In genomic region chr7:45333431-45333982, GRCm38 (mm10) we compare ENCODE assay signal across 8 mouse cellular contexts. TPM values are rescaled to one million over a fixed set of nuclear protein-coding genes. Genes with fewer than 3 reads are reported as not detected.
DNase-seq lines count a peak whose midpoint lies in the region; ATAC-seq and TF ChIP-seq lines count a peak whose summit lies in the region.

Gene Trpm4, minus strand, starts transcription at chr7:45333780.

- H3K36me3 ChIP-seq in heart, embryonic 11.5 days (ENCODE audit: control insufficient read depth, insufficient read depth, low read length), result no peaks in the 10 kb centered on the region
- 0 out of 2 replicates have a peak, but pooled peaks cover 3% of the 10 kb centered on the region for H3K36me3 ChIP-seq in kidney, embryonic 15.5 days
- no peaks in the 10 kb centered on the region for H3K36me3 ChIP-seq in liver, embryonic 13.5 days
- no peaks in the 10 kb centered on the region for H3K36me3 ChIP-seq in stomach, embryonic 16.5 days (ENCODE audit: control insufficient read depth, insufficient read depth, low read length)

- H3K27ac ChIP-seq in embryonic fibroblast, embryonic 13.5 days (ENCODE audit: insufficient read depth, low read length), result no peak within 1 kb of the TSS
- H3K27ac ChIP-seq in heart, embryonic 11.5 days (ENCODE audit: low read depth, low read length), result peak within 1 kb of the TSS; percentile 89
- H3K27ac ChIP-seq in kidney, embryonic 15.5 days, result peak within 1 kb of the TSS; percentile 93
- H3K27ac ChIP-seq in liver, embryonic 13.5 days, result no peak within 1 kb of the TSS
- peak within 1 kb of the TSS; percentile 96 for H3K27ac ChIP-seq in stomach, embryonic 16.5 days (ENCODE audit: low read length)

- peak within 1 kb of the TSS; percentile 83 for H3K4me2 ChIP-seq in heart, embryonic 11.5 days
- peak within 1 kb of the TSS; percentile 85 for H3K4me2 ChIP-seq in kidney, embryonic 15.5 days
- H3K4me2 ChIP-seq in liver, embryonic 13.5 days, result peak within 1 kb of the TSS; percentile 75
- peak within 1 kb of the TSS; percentile 61 for H3K4me2 ChIP-seq in stomach, embryonic 16.5 days (ENCODE audit: low read depth, low read length)

- no peak for TF ChIP-seq CTCF in embryonic fibroblast, embryonic 13.5 days (IDR thresholded peaks at IDR 0.05; ENCODE audit: borderline replicate concordance, insufficient read depth, low read length)

- no peaks in the 10 kb centered on the region for H3K9me3 ChIP-seq in heart, embryonic 11.5 days (replicated peaks; ENCODE audit: control insufficient read depth, low read length)
- H3K9me3 ChIP-seq in kidney, embryonic 15.5 days (replicated peaks), result no peaks in the 10 kb centered on the region
- H3K9me3 ChIP-seq in liver, embryonic 13.5 days (replicated peaks), result no peaks in the 10 kb centered on the region
- H3K9me3 ChIP-seq in stomach, embryonic 16.5 days (replicated peaks; ENCODE audit: control insufficient read depth, low read length), result no peaks in the 10 kb centered on the region

- peak; percentile 46 for ATAC-seq in heart, embryonic 11.5 days (replicated peaks; ENCODE audit: insufficient number of reproducible peaks, low FRiP score, low TSS enrichment)
- peak; percentile 41 for ATAC-seq in kidney, embryonic 15.5 days (replicated peaks; ENCODE audit: low FRiP score)
- peak; percentile 19; the same call in 1 of the 2 replicates for ATAC-seq in liver, embryonic 13.5 days (ENCODE audit: low read depth)
- peak; percentile 81 for ATAC-seq in stomach, embryonic 16.5 days (ENCODE audit: insufficient read depth, low FRiP score)

- H3K27me3 ChIP-seq in heart, embryonic 11.5 days (ENCODE audit: control insufficient read depth, insufficient read depth, low read length), result no peaks in the 10 kb centered on the region
- no peaks in the 10 kb centered on the region; the same call in 1 of the 2 replicates for H3K27me3 ChIP-seq in kidney, embryonic 15.5 days
- peaks cover 66% of the 10 kb centered on the region for H3K27me3 ChIP-seq in liver, embryonic 13.5 days
- H3K27me3 ChIP-seq in stomach, embryonic 16.5 days (ENCODE audit: control insufficient read depth, insufficient read depth, low read length), result no peaks in the 10 kb centered on the region

- TF ChIP-seq POLR2A in embryonic fibroblast, embryonic 13.5 days (IDR thresholded peaks at IDR 0.05; ENCODE audit: low read depth, low read length), result peak; percentile 84

- under 1% methylated on average over 34 of the region's 38 CpGs for WGBS in heart, embryonic 11.5 days (ENCODE audit: insufficient replicate concordance)
- WGBS in kidney, embryonic 15.5 days, result under 1% methylated on average over 38 of the region's 38 CpGs
- under 1% methylated on average over 38 of the region's 38 CpGs for WGBS in liver, embryonic 13.5 days (ENCODE audit: insufficient replicate concordance)
- WGBS in stomach, embryonic 16.5 days, result under 1% methylated on average over 38 of the region's 38 CpGs

- H3K4me1 ChIP-seq in embryonic fibroblast, embryonic 13.5 days (ENCODE audit: control insufficient read depth, insufficient read depth, low read length), result no peaks in the 10 kb centered on the region
- peaks cover 40% of the 10 kb centered on the region for H3K4me1 ChIP-seq in heart, embryonic 11.5 days (ENCODE audit: control insufficient read depth, insufficient read depth, low read length)
- H3K4me1 ChIP-seq in kidney, embryonic 15.5 days, result peaks cover 50% of the 10 kb centered on the region
- H3K4me1 ChIP-seq in liver, embryonic 13.5 days (replicated peaks), result peaks cover 29% of the 10 kb centered on the region
- peaks cover 35% of the 10 kb centered on the region for H3K4me1 ChIP-seq in stomach, embryonic 16.5 days (ENCODE audit: control insufficient read depth, insufficient read depth, low read length)

- peak within 1 kb of the TSS; percentile 78 for H3K9ac ChIP-seq in heart, embryonic 11.5 days (ENCODE audit: low read depth, low read length)
- H3K9ac ChIP-seq in kidney, embryonic 15.5 days, result peak within 1 kb of the TSS; percentile 65
- peak within 1 kb of the TSS; percentile 59 for H3K9ac ChIP-seq in liver, embryonic 13.5 days
- peak within 1 kb of the TSS; percentile 83 for H3K9ac ChIP-seq in stomach, embryonic 16.5 days (ENCODE audit: low read length)

- peak within 1 kb of the TSS; percentile 76 for H3K4me3 ChIP-seq in embryonic fibroblast, embryonic 13.5 days (ENCODE audit: insufficient read depth, low read length)
- H3K4me3 ChIP-seq in heart, embryonic 11.5 days (ENCODE audit: low read depth, low read length), result peak within 1 kb of the TSS; percentile 64
- peak within 1 kb of the TSS; percentile 67 for H3K4me3 ChIP-seq in kidney, embryonic 15.5 days (replicated peaks)
- peak within 1 kb of the TSS; percentile 59 for H3K4me3 ChIP-seq in liver, embryonic 13.5 days (replicated peaks)
- H3K4me3 ChIP-seq in stomach, embryonic 16.5 days (replicated peaks; ENCODE audit: low read length), result peak within 1 kb of the TSS; percentile 77

- peak; percentile 92 to 93 for DNase-seq in B cell, adult 2 months
- DNase-seq in adrenal gland, postnatal 4 days (ENCODE audit: low spot score in 2 of 2), result peak; percentile 62 to 68
- peak; percentile 33 for DNase-seq in liver, embryonic 13.5 days
- peak; percentile 84 to 85 for DNase-seq in natural killer cell, adult 2 months (ENCODE audit: low spot score in 2 of 2)

RNA-seq across cellular contexts. Expression of gene Trpm4, which starts in this region (rescaled TPM):
- 10 to 100 TPM; 17.0 to 18.1 TPM for total RNA-seq in adrenal gland, postnatal 4 days (2021)
- 9.8 and 12.8 TPM in 2 replicates for polyA plus RNA-seq in embryonic fibroblast, embryonic 13.5 days (2011; ENCODE audit: insufficient read length, low read depth, missing spikeins)
- 7.0 and 9.8 TPM in 2 replicates for polyA plus RNA-seq in heart, embryonic 11.5 days (2014; fragmentation: Nextera tagmentation; extraction: Ambion mirVana)
- 17.4 and 19.0 TPM in 2 replicates for polyA plus RNA-seq in kidney, embryonic 15.5 days (2015; fragmentation: Nextera tagmentation; extraction: Ambion mirVana)
- polyA plus RNA-seq in liver, embryonic 13.5 days (2015; fragmentation: Nextera tagmentation; extraction: Ambion mirVana), result 0.85 and 1.3 TPM in 2 replicates
- polyA plus RNA-seq in stomach, embryonic 16.5 days (2015; fragmentation: Nextera tagmentation; extraction: Ambion mirVana), result 30.1 and 32.2 TPM in 2 replicates

Comparison
In these comparisons a context has a peak if more than half of its experiments do, and no peak if none do; other contexts are left out.
1. DNase-seq: peak in every context shown above with its lines; median percentile 92 in B cell, adult 2 months; 84 in natural killer cell, adult 2 months; 65 in adrenal gland, postnatal 4 days; 33 in liver, embryonic 13.5 days.
2. H3K27ac ChIP-seq: peak in heart, embryonic 11.5 days (single experiment), kidney, embryonic 15.5 days (single experiment) and stomach, embryonic 16.5 days (single experiment); none in embryonic fibroblast, embryonic 13.5 days (single experiment) and liver, embryonic 13.5 days (single experiment).
3. ATAC-seq: peak in every context shown above with its lines; median percentile 81 in stomach, embryonic 16.5 days; 46 in heart, embryonic 11.5 days; 41 in kidney, embryonic 15.5 days; 19 in liver, embryonic 13.5 days.
4. Peak in every context shown above with its lines, with median percentiles within 50 percentile points of each other: H3K4me3 ChIP-seq, H3K4me2 ChIP-seq and H3K9ac ChIP-seq.